Mouse (Mus musculus) adrenal gland, postnatal 25 days (tissue): Measurements from ENCODE around the gene Sept7. TPM values are rescaled to one million over a fixed set of nuclear protein-coding genes. Genes with fewer than 3 reads are reported as not detected.

Experiments used
- total RNA-seq: library from RNA; stranded (reverse); gene quantifications from 2 replicates; pipeline ENCODE4 v1.2.3, GENCODE M21; 2021

Gene Sept7
- total RNA-seq, 1 experiment from 2014 or later: 112 TPM

Other genes starting within 250 kb of the Sept7 start
- gene Gm10181, start 163.0 kb upstream of the Sept7 start, total RNA-seq: not detected in 2 replicates
- 55.4 and 59.4 TPM in 2 replicates for gene Herpud2, start 100.6 kb upstream of the Sept7 start, total RNA-seq
- 42.0 and 53.9 TPM in 2 replicates for gene Eepd1, start 229.1 kb downstream of the Sept7 start, total RNA-seq